Mouse (Mus musculus) cortical plate, adult 2 months (tissue): ENCODE results near the gene Itpripl2.

Source experiments
- CTCF ChIP-seq: fragments of 200-500 bp; IDR thresholded peaks from 2 replicates; pipeline ENCODE4 v1.5.1; 2011; ENCODE audit warnings: mild to moderate bottlenecking, control low read depth, low read length; ENCODE audit not compliant: insufficient read depth; ENCODE audit errors: extremely low read depth
- POLR2A ChIP-seq: fragments of 200-500 bp; IDR thresholded peaks from 2 replicates; pipeline ENCODE4 v1.6.1; 2011; ENCODE audit warnings: mild to moderate bottlenecking, low read length, control low read depth; ENCODE audit not compliant: insufficient read depth; ENCODE audit errors: extremely low read depth

DNA sequence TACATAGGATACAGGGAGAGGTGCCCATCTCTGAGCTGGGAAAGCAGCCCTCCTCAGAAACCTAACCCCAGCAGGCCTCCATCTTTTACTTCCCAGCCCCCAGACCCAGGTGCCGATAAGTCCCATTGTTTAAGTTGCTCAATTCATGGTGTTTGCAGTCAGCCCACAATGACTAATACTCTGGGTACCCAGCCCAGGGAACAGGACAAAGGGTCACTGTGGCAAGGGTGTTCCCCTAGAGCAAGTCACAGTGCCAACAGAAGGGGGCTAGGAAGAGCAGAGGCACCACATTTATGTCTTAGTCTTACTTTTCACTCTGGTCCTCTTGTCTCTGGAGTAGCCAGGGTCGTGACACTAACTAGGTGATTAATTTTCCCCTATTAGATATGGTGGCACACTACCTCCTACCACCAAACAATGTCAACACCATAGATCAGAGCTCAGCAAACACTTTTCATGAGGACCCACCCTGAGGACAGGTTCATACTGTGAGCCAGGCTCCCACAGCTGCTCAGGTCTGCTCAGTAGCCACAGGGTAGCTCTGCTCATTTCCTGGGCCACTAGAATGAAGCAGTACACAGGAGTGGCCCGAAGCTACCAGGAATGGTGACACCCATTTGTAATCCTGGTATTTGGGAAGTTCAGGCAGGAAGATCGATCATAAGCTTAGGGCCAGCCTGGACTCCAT lies 3.3 kb upstream of the Itpripl2 start:
- TF ChIP-seq CTCF (no peak), POLR2A (no peak)
